Mouse (Mus musculus) neural tube, embryonic 12.5 days (tissue): ENCODE results near the gene Matk. TPM values are rescaled to one million over a fixed set of nuclear protein-coding genes. Genes with fewer than 3 reads are reported as not detected.

Experiments used
- ATAC-seq: fragments of 200-750 bp; cut with Nextera tagmentation; 2 replicates; pipeline ENCODE4 v1.8.0; 2017; ENCODE audit warnings: low read depth, mild to moderate bottlenecking, moderate TSS enrichment, moderate library complexity; ENCODE audit not compliant: low FRiP score
- H3K27ac ChIP-seq: fragments of 300-500 bp; sonication (generic); 2 replicates; pipeline ENCODE4 v1.5.1; 2016
- H3K27me3 ChIP-seq: fragments of 300-500 bp; sonication (generic); replicated peaks from 2 replicates; pipeline ENCODE4 v1.6.1; 2016; ENCODE audit warnings: mild to moderate bottlenecking
- H3K36me3 ChIP-seq: fragments of 300-500 bp; sonication (generic); 2 replicates; pipeline ENCODE4 v1.6.1; 2016; ENCODE audit warnings: mild to moderate bottlenecking
- H3K4me1 ChIP-seq: fragments of 300-500 bp; sonication (generic); 2 replicates; pipeline ENCODE4 v1.6.1; 2016
- H3K4me2 ChIP-seq: fragments of 300-500 bp; sonication (generic); replicated peaks from 2 replicates; pipeline ENCODE4 v1.6.1; 2016; ENCODE audit warnings: mild to moderate bottlenecking
- H3K4me3 ChIP-seq: fragments of 300-500 bp; sonication (generic); 2 replicates; pipeline ENCODE4 v1.5.1; 2016
- H3K9ac ChIP-seq: fragments of 300-500 bp; sonication (generic); 2 replicates; pipeline ENCODE4 v1.6.1; 2016; ENCODE audit warnings: mild to moderate bottlenecking
- H3K9me3 ChIP-seq: fragments of 300-500 bp; sonication (generic); 2 replicates; pipeline ENCODE4 v1.6.1; 2016; ENCODE audit warnings: mild to moderate bottlenecking
- WGBS: fragments of 180-500 bp; shearing (Covaris S2); methylation state at CpG from one replicate; pipeline ENCODE4 v1.1.7; 2016; 5-methylcytosine and 5-hydroxymethylcytosine counted together
- polyA plus RNA-seq: library from polyadenylated mRNA; unstranded; fragments of >200 nt; fragmentation: Nextera tagmentation; extraction: Ambion mirVana; gene quantifications from 2 replicates; pipeline ENCODE4 v1.2.1, GENCODE M21; 2016

Gene Matk
- polyA plus RNA-seq, 1 experiment from 2014 or later: 5.1 TPM

DNA sequence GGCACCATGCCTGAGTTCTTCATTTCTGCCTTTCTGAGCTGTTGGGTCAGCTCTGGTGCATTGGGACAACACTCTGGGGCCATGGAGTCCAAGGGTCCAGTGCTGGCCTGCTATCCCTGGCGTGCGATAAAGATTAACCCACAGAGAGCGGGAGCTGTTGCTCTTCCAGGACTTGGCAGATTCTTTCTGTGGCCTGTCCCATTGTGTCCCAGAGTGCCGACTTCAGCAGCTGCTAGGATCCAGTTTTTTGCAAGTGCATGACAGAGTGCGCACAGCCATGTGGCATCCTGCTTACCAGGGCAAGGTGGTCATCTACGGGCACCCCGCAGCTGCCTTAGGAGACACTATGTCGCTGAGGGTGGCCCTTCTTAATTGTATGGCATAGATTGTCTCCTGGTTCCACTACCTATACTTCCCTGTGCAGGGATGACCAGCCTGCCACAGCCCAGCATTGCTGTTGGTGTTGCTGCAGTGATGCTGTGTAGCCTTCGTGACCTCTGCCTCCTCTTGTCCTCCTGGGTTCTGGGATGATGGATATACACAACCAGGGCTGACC lies 47.7 kb downstream of the Matk start:
- Histone ChIP-seq H3K9ac (no peak overlapping the region), H3K36me3 (peaks cover 8% of the 10 kb centered on the region; the same call in 1 of the 2 replicates), H3K4me2 (no peak overlapping the region), H3K4me1 (peaks cover 38% of the 10 kb centered on the region), H3K9me3 (no peaks in the 10 kb centered on the region), H3K27ac (no peak overlapping the region), H3K27me3 (no peaks in the 10 kb centered on the region), H3K4me3 (no peak overlapping the region)
- no peak for ATAC-seq
- 81% methylated on average over 9 of the region's 9 CpGs for WGBS

GRCm38 (mm10) chr10:81301321-81301720 lies 48.6 kb downstream of the Matk start:
- no peak overlapping the region for H3K4me3 ChIP-seq

GRCm38 (mm10) chr10:81302288-81302687 lies 49.6 kb downstream of the Matk start:
- Histone ChIP-seq H3K27me3 (no peaks in the 10 kb centered on the region), H3K4me1 (peaks cover 38% of the 10 kb centered on the region), H3K9ac (no peak overlapping the region), H3K9me3 (no peaks in the 10 kb centered on the region), H3K27ac (no peak overlapping the region), H3K4me2 (no peak overlapping the region), H3K4me3 (no peak overlapping the region), H3K36me3 (peaks cover 23% of the 10 kb centered on the region)
- ATAC-seq: no peak
- WGBS: 73% methylated on average over 4 of the region's 4 CpGs

More at GRCm38 (mm10) chr10:81301321-81301720, 48.6 kb downstream of the Matk start:
- H3K4me1 ChIP-seq: peaks cover 38% of the 10 kb centered on the region
- H3K9ac ChIP-seq: no peak overlapping the region
- WGBS: 83% methylated on average over 9 of the region's 9 CpGs
- ATAC-seq: no peak
- H3K4me2 ChIP-seq: no peak overlapping the region
- H3K27me3 ChIP-seq: no peaks in the 10 kb centered on the region
- no peak overlapping the region for H3K27ac ChIP-seq
- no peaks in the 10 kb centered on the region for H3K9me3 ChIP-seq
- peaks cover 17% of the 10 kb centered on the region for H3K36me3 ChIP-seq

DNA sequence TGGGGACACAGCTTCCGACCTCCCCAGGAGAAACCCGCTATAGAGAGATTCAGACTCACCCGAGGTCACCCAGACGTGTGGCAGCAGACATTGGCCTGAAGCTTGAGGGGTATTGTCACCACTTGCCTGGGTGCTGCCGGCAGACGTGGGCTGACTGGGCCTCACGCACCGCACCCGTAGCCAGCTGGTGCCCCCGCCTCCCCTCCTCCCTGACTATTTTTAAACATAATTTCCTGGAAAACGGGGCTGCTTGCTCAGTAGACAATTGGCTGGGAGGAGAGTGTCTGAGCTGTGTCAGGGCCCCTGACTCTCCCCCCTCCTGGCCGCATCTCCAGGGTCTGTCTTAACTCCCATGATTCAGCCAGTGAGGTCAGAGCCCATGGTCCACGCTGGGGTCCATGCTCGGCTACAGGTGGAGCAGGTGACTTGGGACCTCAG lies 50.1 kb downstream of the Matk start:
- 73% methylated on average over 14 of the region's 14 CpGs for WGBS
- peaks cover 38% of the 10 kb centered on the region for H3K4me1 ChIP-seq
- ATAC-seq: no peak

DNA sequence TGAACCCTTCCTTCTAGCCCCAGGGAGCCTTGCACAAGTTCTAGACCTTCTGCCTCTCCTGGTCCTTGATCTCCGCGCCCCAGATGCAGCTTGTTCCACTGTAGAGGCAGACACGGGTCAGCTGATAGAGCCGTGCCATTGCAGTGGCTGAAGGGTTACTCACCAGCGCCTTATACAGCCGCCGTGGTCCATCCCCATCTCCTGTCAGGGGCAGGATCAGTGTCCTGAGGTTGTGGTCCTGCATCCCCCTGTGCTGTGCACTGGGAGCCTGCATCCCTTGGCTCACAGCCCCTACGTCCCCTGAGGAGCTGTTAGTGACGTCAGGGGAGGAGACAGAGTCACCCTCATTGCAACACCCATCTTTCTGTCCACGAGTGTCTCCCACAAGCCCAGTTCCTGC lies 50.5 kb downstream of the Matk start:
- Histone ChIP-seq H3K27ac (no peak overlapping the region), H3K4me2 (no peak overlapping the region), H3K36me3 (peaks cover 32% of the 10 kb centered on the region), H3K9ac (no peak overlapping the region), H3K4me1 (peaks cover 38% of the 10 kb centered on the region), H3K27me3 (no peaks in the 10 kb centered on the region), H3K4me3 (no peak overlapping the region), H3K9me3 (no peaks in the 10 kb centered on the region)
- WGBS: 80% methylated on average over 10 of the region's 10 CpGs
- ATAC-seq: no peak

More for the DNA sequence above, 50.1 kb downstream of the Matk start:
- Histone ChIP-seq H3K9me3 (no peaks in the 10 kb centered on the region), H3K27me3 (no peaks in the 10 kb centered on the region), H3K4me2 (no peak overlapping the region), H3K9ac (no peak overlapping the region), H3K27ac (no peak overlapping the region), H3K36me3 (peaks cover 28% of the 10 kb centered on the region), H3K4me3 (no peak overlapping the region)

- Histone ChIP-seq H3K36me3 (peaks cover 37% of the 10 kb centered on the region), H3K27me3 (no peaks in the 10 kb centered on the region), H3K9me3 (no peaks in the 10 kb centered on the region), H3K27ac (no peak overlapping the region), H3K9ac (no peak overlapping the region), H3K4me1 (peaks cover 38% of the 10 kb centered on the region), H3K4me2 (no peak overlapping the region), H3K4me3 (no peak overlapping the region)
- WGBS: 83% methylated on average over 7 of the region's 7 CpGs
- ATAC-seq: no peak
Observed at GRCm38 (mm10) chr10:81303761-81304160, 51.0 kb downstream of the Matk start.

- WGBS: 26% methylated on average over 8 of the region's 9 CpGs
- no peak overlapping the region for H3K4me3 ChIP-seq
- no peak for ATAC-seq
- H3K27ac ChIP-seq: no peak overlapping the region
- no peaks in the 10 kb centered on the region for H3K9me3 ChIP-seq
- no peak overlapping the region for H3K9ac ChIP-seq
- no peak overlapping the region for H3K4me2 ChIP-seq
- peaks cover 38% of the 10 kb centered on the region for H3K4me1 ChIP-seq
- H3K27me3 ChIP-seq: no peaks in the 10 kb centered on the region
- peaks cover 47% of the 10 kb centered on the region for H3K36me3 ChIP-seq
Observed at GRCm38 (mm10) chr10:81304597-81305238, 52.0 kb downstream of the Matk start.

GRCm38 (mm10) chr10:81305663-81306062 lies 52.9 kb downstream of the Matk start:
- no peak overlapping the region for H3K27ac ChIP-seq
- H3K4me3 ChIP-seq: no peak overlapping the region
- WGBS: 95% methylated on average over 14 of the region's 14 CpGs
- no peaks in the 10 kb centered on the region for H3K27me3 ChIP-seq
- no peaks in the 10 kb centered on the region for H3K9me3 ChIP-seq
- no peak overlapping the region for H3K9ac ChIP-seq
- peaks cover 56% of the 10 kb centered on the region for H3K36me3 ChIP-seq
- ATAC-seq: no peak
- H3K4me1 ChIP-seq: peaks cover 35% of the 10 kb centered on the region
- no peak overlapping the region for H3K4me2 ChIP-seq

DNA sequence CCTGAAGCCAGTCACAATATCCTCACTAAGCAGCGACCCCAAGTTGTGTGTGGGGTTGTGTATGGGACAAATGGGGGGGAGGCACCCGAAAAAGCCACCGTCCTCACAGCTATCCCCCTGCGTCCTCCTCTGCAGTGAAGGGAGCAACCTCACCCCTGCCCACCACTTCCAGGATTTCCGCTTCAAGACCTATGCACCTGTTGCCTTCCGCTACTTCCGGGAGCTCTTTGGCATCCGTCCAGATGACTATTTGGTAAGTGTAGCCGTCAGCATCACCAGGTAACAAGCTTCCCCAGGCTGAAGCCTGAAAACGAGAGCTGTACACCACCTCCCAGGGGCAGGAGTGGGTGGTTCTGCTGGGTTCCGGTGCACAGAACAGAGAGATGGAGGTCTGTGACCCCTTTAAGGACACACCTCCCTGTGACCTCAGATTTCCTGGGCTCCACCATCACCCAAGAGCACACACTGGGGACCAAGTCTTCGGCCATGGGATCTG lies 53.5 kb downstream of the Matk start:
- no peak overlapping the region for H3K4me3 ChIP-seq
- H3K9me3 ChIP-seq: no peaks in the 10 kb centered on the region
- no peak overlapping the region for H3K27ac ChIP-seq
- WGBS: 96% methylated on average over 12 of the region's 12 CpGs
- peaks cover 29% of the 10 kb centered on the region for H3K4me1 ChIP-seq
- peaks cover 62% of the 10 kb centered on the region for H3K36me3 ChIP-seq
- no peak for ATAC-seq
- H3K4me2 ChIP-seq: no peak overlapping the region
- H3K27me3 ChIP-seq: no peaks in the 10 kb centered on the region
- no peak overlapping the region for H3K9ac ChIP-seq

- ATAC-seq: no peak
- peaks cover 70% of the 10 kb centered on the region for H3K36me3 ChIP-seq
Observed at GRCm38 (mm10) chr10:81306837-81307682, 54.3 kb downstream of the Matk start.

GRCm38 (mm10) chr10:81309571-81309970 lies 56.8 kb downstream of the Matk start:
- WGBS: 91% methylated on average over 5 of the region's 5 CpGs
- H3K4me3 ChIP-seq: no peak overlapping the region
- peaks cover 95% of the 10 kb centered on the region for H3K36me3 ChIP-seq
- H3K9ac ChIP-seq: no peak overlapping the region
- no peaks in the 10 kb centered on the region for H3K9me3 ChIP-seq
- no peak for ATAC-seq
- peaks cover 6% of the 10 kb centered on the region; the same call in 1 of the 2 replicates for H3K4me1 ChIP-seq
- H3K4me2 ChIP-seq: no peak overlapping the region
- H3K27ac ChIP-seq: no peak overlapping the region
- no peaks in the 10 kb centered on the region for H3K27me3 ChIP-seq

More at GRCm38 (mm10) chr10:81306837-81307682, 54.3 kb downstream of the Matk start:
- H3K4me1 ChIP-seq: peaks cover 25% of the 10 kb centered on the region
- H3K27ac ChIP-seq: no peak overlapping the region
- H3K4me3 ChIP-seq: no peak overlapping the region
- no peaks in the 10 kb centered on the region for H3K9me3 ChIP-seq
- 94% methylated on average over 21 of the region's 21 CpGs for WGBS
- no peak overlapping the region for H3K9ac ChIP-seq
- H3K4me2 ChIP-seq: no peak overlapping the region
- no peaks in the 10 kb centered on the region for H3K27me3 ChIP-seq
